Mouse (Mus musculus): ENCODE data around the gene Med12l.

DNA sequence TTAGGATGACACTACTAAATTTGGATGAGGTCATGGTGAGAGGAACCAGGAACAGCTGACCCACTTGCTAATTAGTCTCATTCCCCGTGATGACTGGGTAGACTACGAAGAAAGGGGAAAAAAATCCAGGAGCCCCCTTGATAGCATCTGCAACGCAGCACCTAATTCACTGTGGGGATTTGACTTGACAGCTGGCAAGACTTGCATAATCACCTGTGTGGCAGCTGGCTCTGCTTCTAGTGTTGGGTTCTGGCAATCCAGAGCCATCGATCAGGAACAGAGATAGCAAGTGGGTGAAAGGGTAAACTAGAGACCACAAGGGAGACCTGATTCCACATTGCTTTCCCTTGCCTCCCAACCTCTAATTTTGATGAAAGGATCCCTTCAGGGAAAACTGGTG lies 19.8 kb upstream of the Med12l start:
- TF ChIP-seq CEBPB (IDR thresholded peaks at IDR 0.05; ENCODE audit: insufficient read depth, poor library complexity, severe bottlenecking) (no peak), MYOD1 (IDR thresholded peaks at IDR 0.05; ENCODE audit: control insufficient read depth in 1 of 3, insufficient read length in 2 of 3, low read depth in 2 of 3) (no peak), USF1 (IDR thresholded peaks at IDR 0.05; ENCODE audit: low read depth) (no peak), POLR2A (IDR thresholded peaks at IDR 0.05; ENCODE audit: insufficient read length, low read depth) (no peak), MAX (IDR thresholded peaks at IDR 0.05; ENCODE audit: low read depth) (no peak), MYOG (IDR thresholded peaks at IDR 0.05; ENCODE audit: control insufficient read depth in 1 of 3, insufficient read depth in 1 of 3, insufficient read length in 2 of 3, low read depth in 2 of 3) (no peak), POLR2AphosphoS2 (IDR thresholded peaks at IDR 0.05; ENCODE audit: insufficient read length, low read depth) (no peak), E2F4 (IDR thresholded peaks at IDR 0.05; ENCODE audit: insufficient read depth) (no peak)
